Mouse (Mus musculus) C2C12 (cell line): ENCODE measurements around the gene Ddx41. TPM values are rescaled to one million over a fixed set of nuclear protein-coding genes. Genes with fewer than 3 reads are reported as not detected.

Source experiments
- H3K27me3 ChIP-seq: one replicate; pipeline ENCODE4 v1.6.1; 2011; ENCODE audit not compliant: control insufficient read depth, insufficient read depth, insufficient read length
- H3K36me3 ChIP-seq: one replicate; pipeline ENCODE4 v1.6.1; 2011; ENCODE audit not compliant: control insufficient read depth, insufficient read depth
- H3K4me3 ChIP-seq: one replicate; pipeline ENCODE4 v1.5.1; 2011; ENCODE audit warnings: mild to moderate bottlenecking, control low read depth; ENCODE audit not compliant: poor library complexity, insufficient read depth, severe bottlenecking
- H3K79me2 ChIP-seq: one replicate; pipeline ENCODE4 v1.6.1; 2011; ENCODE audit not compliant: control insufficient read depth, insufficient read depth
- H3K79me3 ChIP-seq: one replicate; pipeline ENCODE4 v1.6.1; 2011; ENCODE audit warnings: low read depth, control low read depth
- H3ac ChIP-seq: one replicate; pipeline ENCODE3; 2011; ENCODE audit warnings: low read depth; ENCODE audit not compliant: control insufficient read depth, insufficient read length
- CEBPB ChIP-seq: IDR thresholded peaks from one replicate; pipeline ENCODE4 v1.6.1; 2011; ENCODE audit warnings: low read depth, mild to moderate bottlenecking, control low read depth, moderate library complexity
- CTCF ChIP-seq: IDR thresholded peaks from one replicate; pipeline ENCODE4 v1.5.1; 2011; ENCODE audit not compliant: control insufficient read depth, insufficient read depth, insufficient read length
- FOSL1 ChIP-seq: IDR thresholded peaks from one replicate; pipeline ENCODE4 v1.8.0; 2011; ENCODE audit warnings: mild to moderate bottlenecking, low read length; ENCODE audit not compliant: poor library complexity, insufficient read depth, severe bottlenecking
- MAX ChIP-seq: IDR thresholded peaks from one replicate; pipeline ENCODE4 v1.6.1; 2011; ENCODE audit warnings: mild to moderate bottlenecking, control low read depth
- MYOD1 ChIP-seq: IDR thresholded peaks from one replicate; pipeline ENCODE4 v1.6.1; 2011; ENCODE audit warnings: low read depth; ENCODE audit not compliant: control insufficient read depth, insufficient read length
- MYOG ChIP-seq: IDR thresholded peaks from one replicate; pipeline ENCODE4 v1.6.1; 2011; ENCODE audit not compliant: control insufficient read depth, insufficient read length; ENCODE audit errors: extremely low read depth
- USF1 ChIP-seq: IDR thresholded peaks from one replicate; pipeline ENCODE4 v1.6.1; 2011; ENCODE audit warnings: low read depth, mild to moderate bottlenecking, control low read depth, moderate library complexity
- microRNA-seq: library from miRNA; unstranded; fragments of <30 nt; microRNA quantifications from one replicate; pipeline ENCODE4, GENCODE M21; 2019; ENCODE audit warnings: borderline microRNAs expressed
- polyA plus RNA-seq: library from polyadenylated mRNA; unstranded; fragments of >200 nt; fragmentation: generic; extraction: Trizol; gene quantifications from one replicate; pipeline ENCODE4 v1.2.1, GENCODE M21; 2012; ENCODE audit warnings: missing spikeins

Ddx41 gene
- polyA plus RNA-seq, 1 experiment, result 65.4 TPM

DNA sequence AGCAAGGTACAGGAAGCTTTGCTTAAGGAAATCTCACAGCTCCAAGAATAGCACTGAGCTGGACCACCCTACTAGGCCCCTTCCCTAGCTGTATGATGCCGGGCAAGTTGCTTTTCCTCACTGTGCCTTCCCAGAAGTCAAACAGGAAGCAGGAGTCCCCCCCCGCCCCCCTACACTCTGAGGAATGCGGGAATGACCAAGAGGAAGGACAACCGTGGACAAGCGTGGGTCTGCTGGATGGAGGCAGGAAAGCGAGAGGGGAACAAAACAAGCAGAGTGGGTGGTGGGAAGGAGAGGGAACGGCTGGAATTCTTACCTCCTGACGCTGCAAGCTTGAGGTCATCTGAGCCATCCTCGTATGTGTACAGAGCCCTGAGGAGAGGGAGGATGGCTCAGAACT is 53.4 kb downstream of the Ddx41 start:
- no peaks in the 10 kb centered on the region for H3K36me3 ChIP-seq
- H3ac ChIP-seq, result peak overlapping the region; percentile 10
- no peak for TF ChIP-seq MAX
- no peak for TF ChIP-seq CTCF
- TF ChIP-seq MYOG, result no peak
- no peak for TF ChIP-seq FOSL1
- no peak for TF ChIP-seq USF1
- TF ChIP-seq CEBPB, result no peak
- no peak for TF ChIP-seq MYOD1
- H3K79me3 ChIP-seq, result peaks cover 8% of the 10 kb centered on the region
- H3K79me2 ChIP-seq, result peaks cover 27% of the 10 kb centered on the region
- H3K27me3 ChIP-seq, result no peaks in the 10 kb centered on the region
- H3K4me3 ChIP-seq, result no peak overlapping the region

DNA sequence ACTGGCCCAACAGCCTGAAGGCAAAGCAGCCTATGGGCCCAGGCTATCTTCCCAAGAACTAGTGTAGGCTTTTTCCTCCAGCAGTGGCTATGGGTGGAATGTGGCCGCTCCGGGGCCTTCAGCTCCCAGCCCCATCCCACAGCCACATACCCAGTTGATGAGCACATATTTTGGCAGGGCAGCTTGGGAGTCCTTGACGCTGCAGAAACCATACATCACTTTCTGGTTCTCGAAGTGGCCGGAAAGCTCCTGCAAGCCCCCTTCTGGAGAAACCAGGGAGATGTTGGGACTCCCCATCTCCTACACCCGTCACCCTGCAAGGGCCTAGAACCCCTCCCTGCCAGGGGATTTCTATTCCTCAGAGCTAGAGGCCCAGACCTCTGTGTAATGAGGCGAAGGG is 53.9 kb downstream of the Ddx41 start:
- Histone ChIP-seq H3K4me3 (no peak overlapping the region), H3K27me3 (no peaks in the 10 kb centered on the region), H3K79me3 (peaks cover 8% of the 10 kb centered on the region), H3K79me2 (peaks cover 27% of the 10 kb centered on the region), H3ac (no peak overlapping the region), H3K36me3 (no peaks in the 10 kb centered on the region)
- TF ChIP-seq MYOD1 (no peak), USF1 (no peak), MYOG (no peak), FOSL1 (no peak), CEBPB (no peak)

Small RNA genes lying within 50 kb of the gene (microRNA-seq; reads per million reads assigned to microRNA genes)
- 4.8 reads per million, percentile 51 among the genes with 10 or more reads in this experiment for gene Mir6945

Other genes with a start within 250 kb of the Ddx41 start
- gene Prelid1, start 216.2 kb downstream of the Ddx41 start, polyA plus RNA-seq, result 499 TPM
- 54.3 TPM for gene Rab24, start 214.7 kb downstream of the Ddx41 start, polyA plus RNA-seq
- 49.8 TPM for gene Mxd3, start 206.8 kb downstream of the Ddx41 start, polyA plus RNA-seq
- 81.4 TPM for gene Lman2, start 173.9 kb downstream of the Ddx41 start, polyA plus RNA-seq
- gene Rgs14, start 166.9 kb downstream of the Ddx41 start, polyA plus RNA-seq, result 0.08 TPM
- gene Slc34a1, start 138.5 kb downstream of the Ddx41 start, polyA plus RNA-seq, result not detected
- gene Pfn3, start 121.4 kb downstream of the Ddx41 start, polyA plus RNA-seq, result not detected
- not detected for gene F12, start 109.9 kb downstream of the Ddx41 start, polyA plus RNA-seq
- gene Grk6, start 91.6 kb downstream of the Ddx41 start, polyA plus RNA-seq, result 81.9 TPM
- gene Prr7, start 72.4 kb downstream of the Ddx41 start, polyA plus RNA-seq, result 10.8 TPM
- gene Dbn1, start 48.5 kb downstream of the Ddx41 start, polyA plus RNA-seq, result 87.7 TPM
- gene Pdlim7, start 23.0 kb downstream of the Ddx41 start, polyA plus RNA-seq, result 344 TPM
- 0.83 TPM for gene Dok3, start 7.4 kb downstream of the Ddx41 start, polyA plus RNA-seq
- gene Fam193b, start 34.5 kb upstream of the Ddx41 start, polyA plus RNA-seq, result 15.9 TPM
- 191 TPM for gene Tmed9, start 37.1 kb upstream of the Ddx41 start, polyA plus RNA-seq
- gene B4galt7, start 63.2 kb upstream of the Ddx41 start, polyA plus RNA-seq, result 16.1 TPM
- gene Caml, start 86.3 kb upstream of the Ddx41 start, polyA plus RNA-seq, result 32.1 TPM
- 15.2 TPM for gene Ddx46, start 98.4 kb upstream of the Ddx41 start, polyA plus RNA-seq
- 15.8 TPM for gene B230219D22Rik, start 156.5 kb upstream of the Ddx41 start, polyA plus RNA-seq
- gene Txndc15, start 178.0 kb upstream of the Ddx41 start, polyA plus RNA-seq, result 34.8 TPM
- gene Pcbd2, start 190.7 kb upstream of the Ddx41 start, polyA plus RNA-seq, result 41.0 TPM
- 0.05 TPM for gene Catsper3, start 247.9 kb upstream of the Ddx41 start, polyA plus RNA-seq